In genomic region chr4:3069341-3069740, GRCm38 (mm10) we compare ENCODE assay signal across 8 mouse cellular contexts.
DNase-seq lines count a peak whose midpoint lies in the region; ATAC-seq and TF ChIP-seq lines count a peak whose summit lies in the region.

No protein-coding gene starts in this region.

- peak; percentile 0 for DNase-seq in cerebellum, adult 11-12 months
- no peak for DNase-seq in cerebellum, adult 11 months
- peak; percentile 74 for DNase-seq in midbrain, embryonic 11.5 days (ENCODE audit: low spot score, missing footprints)
- no peak for DNase-seq in layer of hippocampus, adult 18-20 months (ENCODE audit: low spot score in 2 of 2)
- no peak for DNase-seq in c-Kit-positive CD71-positive TER-119-positive erythroid progenitor cells, embryonic 14.5 days (ENCODE audit: low spot score)

- H3K9ac ChIP-seq in midbrain, embryonic 11.5 days (ENCODE audit: low read length) = no peak overlapping the region
- no peak overlapping the region for H3K9ac ChIP-seq in midbrain, embryonic 15.5 days
- H3K9ac ChIP-seq in intestine, postnatal 0 days (ENCODE audit: low read depth, low read length) = no peak overlapping the region

- no peak overlapping the region for H3K4me3 ChIP-seq in midbrain, embryonic 11.5 days (ENCODE audit: low read depth, low read length)
- no peak overlapping the region for H3K4me3 ChIP-seq in midbrain, embryonic 15.5 days
- H3K4me3 ChIP-seq in intestine, postnatal 0 days (ENCODE audit: low read depth, low read length) = no peak overlapping the region

- H3K9me3 ChIP-seq in midbrain, embryonic 11.5 days (ENCODE audit: control insufficient read depth, low read length) = peaks cover 66% of the 10 kb centered on the region
- peaks cover 65% of the 10 kb centered on the region for H3K9me3 ChIP-seq in midbrain, embryonic 15.5 days
- H3K9me3 ChIP-seq in intestine, postnatal 0 days (ENCODE audit: control insufficient read depth) = peaks cover 33% of the 10 kb centered on the region

- no peak for TF ChIP-seq CTCF in intestine, postnatal 0 days (IDR thresholded peaks at IDR 0.05; ENCODE audit: low read depth)

- H3K27me3 ChIP-seq in midbrain, embryonic 11.5 days (ENCODE audit: control insufficient read depth, insufficient read depth, low read length) = no peaks in the 10 kb centered on the region
- no peaks in the 10 kb centered on the region for H3K27me3 ChIP-seq in midbrain, embryonic 15.5 days (replicated peaks)
- H3K27me3 ChIP-seq in intestine, postnatal 0 days (replicated peaks; ENCODE audit: control insufficient read depth, insufficient read depth, low read length) = no peaks in the 10 kb centered on the region

- H3K4me1 ChIP-seq in midbrain, embryonic 11.5 days (ENCODE audit: control insufficient read depth, insufficient read depth, low read length) = no peaks in the 10 kb centered on the region
- no peaks in the 10 kb centered on the region for H3K4me1 ChIP-seq in midbrain, embryonic 15.5 days
- no peaks in the 10 kb centered on the region for H3K4me1 ChIP-seq in intestine, postnatal 0 days (replicated peaks; ENCODE audit: control insufficient read depth, insufficient read depth, low read length)

- 75% methylated on average over 1 of the region's 1 CpGs for WGBS in midbrain, embryonic 11.5 days
- 56% methylated on average over 1 of the region's 1 CpGs for WGBS in midbrain, embryonic 15.5 days
- 72% methylated on average over 1 of the region's 1 CpGs for WGBS in intestine, postnatal 0 days

- peak; percentile 40 for ATAC-seq in midbrain, embryonic 11.5 days (ENCODE audit: low FRiP score)
- ATAC-seq in midbrain, embryonic 15.5 days (replicated peaks) = no peak
- ATAC-seq in intestine, postnatal 0 days = peak; percentile 23; the same call in 1 of the 2 replicates
- 0 out of 2 replicates have a peak, but pooled peaks have one; percentile 10 for ATAC-seq in monocyte, adult 5-6 weeks (replicated peaks; ENCODE audit: insufficient number of reproducible peaks, low FRiP score, low TSS enrichment, poor library complexity, severe bottlenecking)

- no peak overlapping the region for H3K4me2 ChIP-seq in midbrain, embryonic 11.5 days
- no peak overlapping the region for H3K4me2 ChIP-seq in midbrain, embryonic 15.5 days
- no peak overlapping the region for H3K4me2 ChIP-seq in intestine, postnatal 0 days (replicated peaks; ENCODE audit: low read depth)

- H3K27ac ChIP-seq in midbrain, embryonic 11.5 days (ENCODE audit: low read depth, low read length) = no peak overlapping the region
- no peak overlapping the region for H3K27ac ChIP-seq in midbrain, embryonic 15.5 days
- H3K27ac ChIP-seq in intestine, postnatal 0 days (ENCODE audit: low read depth, low read length) = no peak overlapping the region

- H3K36me3 ChIP-seq in midbrain, embryonic 11.5 days (ENCODE audit: control insufficient read depth, insufficient read depth, low read length) = no peaks in the 10 kb centered on the region
- H3K36me3 ChIP-seq in midbrain, embryonic 15.5 days (replicated peaks) = no peaks in the 10 kb centered on the region
- no peaks in the 10 kb centered on the region for H3K36me3 ChIP-seq in intestine, postnatal 0 days (ENCODE audit: control insufficient read depth, insufficient read depth)

Comparison
In these comparisons a context has a peak if more than half of its experiments do, and no peak if none do; other contexts are left out.
1. DNase-seq: peak in cerebellum, adult 11-12 months (single experiment) and midbrain, embryonic 11.5 days (single experiment); none in cerebellum, adult 11 months (single experiment), layer of hippocampus, adult 18-20 months (0 of 2) and c-Kit-positive CD71-positive TER-119-positive erythroid progenitor cells, embryonic 14.5 days (single experiment).